Mouse (Mus musculus): Measurements from ENCODE around the gene Olfr794.

Olfr794 gene

GRCm38 (mm10) chr10:129567355-129567754 is at the start of gene Olfr794:
Gene Olfr794 (plus strand): TSS chr10:129567655.
- no peak for DNase-seq (ENCODE audit: low spot score in 2 of 2)

- no peak for DNase-seq (ENCODE audit: low spot score in 2 of 2)
These were observed 46.0 kb upstream of the Olfr794 start, which contains the start of gene Olfr791 for GRCm38 (mm10) chr10:129521492-129521891. Gene Olfr791 (plus strand): TSS chr10:129521792.

GRCm38 (mm10) chr10:129538862-129539261 is 28.6 kb upstream of the Olfr794 start, which contains the start of gene Olfr792:
Gene Olfr792 (plus strand): TSS chr10:129539162.
- no peak for DNase-seq (ENCODE audit: low spot score in 2 of 2)

GRCm38 (mm10) chr10:129549354-129549753 is 18.1 kb upstream of the Olfr794 start:
- DNase-seq (ENCODE audit: low spot score in 2 of 2), result no peak

GRCm38 (mm10) chr10:129577066-129577465 is 9.6 kb downstream of the Olfr794 start:
- DNase-seq (ENCODE audit: low spot score in 2 of 2), result no peak

- DNase-seq (ENCODE audit: low spot score in 2 of 2), result no peak
These were observed 45.0 kb downstream of the Olfr794 start, which contains the start of gene Olfr796 for GRCm38 (mm10) chr10:129612470-129612869. Gene Olfr796 (minus strand): TSS chr10:129612570.

GRCm38 (mm10) chr10:129621724-129622123 is 54.3 kb downstream of the Olfr794 start:
- DNase-seq (ENCODE audit: low spot score in 2 of 2), result no peak

All from thymus, postnatal 10 days (tissue).